ENCODE assay signal across 8 mouse cellular contexts in the genomic region with DNA sequence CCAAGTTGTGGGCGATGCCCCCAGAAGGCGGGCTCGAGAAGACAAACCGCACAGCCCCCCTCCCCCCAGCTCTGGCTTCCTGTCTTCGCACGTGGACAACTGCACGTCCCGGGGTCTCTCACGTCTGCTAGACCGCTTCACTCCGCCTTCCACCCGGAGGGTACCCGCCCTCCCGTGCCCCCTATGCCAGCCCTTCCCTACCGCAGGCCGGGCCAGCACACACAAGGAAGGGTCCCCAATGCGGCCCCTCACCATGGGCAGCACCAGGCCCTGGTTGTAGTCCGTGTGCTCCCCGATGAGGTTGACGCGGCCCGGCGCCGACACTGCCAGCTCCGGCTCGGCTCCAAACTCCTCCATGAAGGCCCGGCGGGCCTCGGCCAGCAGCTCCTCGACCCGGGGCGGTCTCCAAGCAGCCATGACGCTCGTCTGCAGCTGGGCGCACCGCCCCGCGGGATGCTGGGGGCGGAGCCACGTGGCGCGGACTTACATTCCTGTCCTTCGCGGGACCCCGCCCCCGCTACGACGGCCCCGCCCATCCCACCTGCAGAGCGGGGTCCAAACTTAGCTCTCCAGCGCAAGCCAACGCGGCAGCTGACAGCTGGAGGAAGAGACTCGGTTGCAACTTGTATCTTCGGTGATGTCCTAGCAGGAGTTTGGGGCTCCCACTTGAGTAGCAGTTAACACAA. TPM values are rescaled to one million over a fixed set of nuclear protein-coding genes. Genes with fewer than 3 reads are reported as not detected.
A peak's percentile ranks its signal among the peaks of the same experiment; 100 is the strongest.
DNase-seq lines count a peak whose midpoint lies in the region; ATAC-seq lines count a peak whose summit lies in the region.

Galk1 (minus strand) TSS at position 458 of the 686 bp plus-strand sequence.

- peaks cover 13% of the 10 kb centered on the region; the same call in 1 of the 2 replicates for H3K27me3 ChIP-seq in hindbrain, embryonic 10.5 days (ENCODE audit: insufficient read depth, poor library complexity, severe bottlenecking)
- H3K27me3 ChIP-seq in lung, embryonic 16.5 days (ENCODE audit: control insufficient read depth, insufficient read depth, low read depth, low read length) = no peaks in the 10 kb centered on the region

- peak; percentile 75 for DNase-seq in MEL-GATA-1-ER (ENCODE audit: extremely low read depth, low read depth)
- DNase-seq in cerebellum, adult 9-11 months = peak; percentile 82
- peak; percentile 70 to 83 for DNase-seq in frontal cortex, adult 2 months (ENCODE audit: extremely low spot score in 1 of 2, low spot score in 1 of 2)
- DNase-seq in hindbrain, embryonic 10.5 days (ENCODE audit: low spot score) = peak; percentile 90
- peak; percentile 92 for DNase-seq in layer of hippocampus, adult 9-11 months
- DNase-seq in ovary, postnatal 10 days (ENCODE audit: low spot score) = peak; percentile 63
- peak; percentile 97 for DNase-seq in thymus, postnatal 0 days (ENCODE audit: low spot score)

- H3K27ac ChIP-seq in hindbrain, embryonic 10.5 days = peak within 1 kb of the TSS; percentile 90
- peak within 1 kb of the TSS; percentile 96 for H3K27ac ChIP-seq in lung, embryonic 16.5 days (ENCODE audit: low read length)

- ATAC-seq in lung, embryonic 16.5 days (ENCODE audit: low read depth) = peak; percentile 95

- H3K4me2 ChIP-seq in lung, embryonic 16.5 days (ENCODE audit: low read depth, low read length) = peak within 1 kb of the TSS; percentile 59

- H3K4me1 ChIP-seq in hindbrain, embryonic 10.5 days (replicated peaks) = peaks cover 53% of the 10 kb centered on the region
- peaks cover 12% of the 10 kb centered on the region for H3K4me1 ChIP-seq in lung, embryonic 16.5 days (replicated peaks; ENCODE audit: control insufficient read depth, insufficient read depth, low read length)

- H3K9me3 ChIP-seq in hindbrain, embryonic 10.5 days = no peaks in the 10 kb centered on the region
- H3K9me3 ChIP-seq in lung, embryonic 16.5 days (ENCODE audit: control insufficient read depth, low read length) = no peaks in the 10 kb centered on the region

- H3K9ac ChIP-seq in lung, embryonic 16.5 days (ENCODE audit: low read length) = peak within 1 kb of the TSS; percentile 80

- whole genome bisulfite sequencing in hindbrain, embryonic 10.5 days = under 1% methylated on average over 55 of the region's 55 CpGs
- under 1% methylated on average over 49 of the region's 55 CpGs for WGBS in lung, embryonic 16.5 days

- H3K4me3 ChIP-seq in hindbrain, embryonic 10.5 days = peak within 1 kb of the TSS; percentile 66
- H3K4me3 ChIP-seq in lung, embryonic 16.5 days (ENCODE audit: low read length) = peak within 1 kb of the TSS; percentile 58

- peaks cover 34% of the 10 kb centered on the region for H3K36me3 ChIP-seq in hindbrain, embryonic 10.5 days
- peaks cover 7% of the 10 kb centered on the region; the same call in 1 of the 2 replicates for H3K36me3 ChIP-seq in lung, embryonic 16.5 days (ENCODE audit: control insufficient read depth, insufficient read depth, low read length)

RNA-seq across cellular contexts. Expression of gene Galk1, which starts in this region (rescaled TPM):
- 17.6 and 19.3 TPM in 2 replicates for polyA plus RNA-seq in frontal cortex, adult 2 months (2012; rRNA removed)
- polyA plus RNA-seq in hindbrain, embryonic 10.5 days (2016; fragmentation: Nextera tagmentation; extraction: Ambion mirVana) = 184 and 204 TPM in 2 replicates
- polyA plus RNA-seq in lung, embryonic 16.5 days (2015; fragmentation: Nextera tagmentation; extraction: Ambion mirVana) = 188 and 190 TPM in 2 replicates
- 182 and 188 TPM in 2 replicates for polyA plus RNA-seq in thymus, postnatal 0 days (2015; fragmentation: Nextera tagmentation; extraction: Ambion mirVana)

Comparison
In these comparisons a context has a peak if more than half of its experiments do, and no peak if none do; other contexts are left out.
1. Peak in every context shown above with its lines: DNase-seq, ATAC-seq, H3K4me3 ChIP-seq and H3K27ac ChIP-seq.